Mouse (Mus musculus): ENCODE measurements around the gene Entpd2. TPM values are rescaled to one million over a fixed set of nuclear protein-coding genes. Genes with fewer than 3 reads are reported as not detected.

The Entpd2 gene
- polyA plus RNA-seq, 1 experiment, result not detected

GRCm38 (mm10) chr2:25417426-25417825, 21.8 kb downstream of the Entpd2 start:
- Histone ChIP-seq H3K4me3 (replicated peaks; ENCODE audit: control insufficient read depth, low read depth, low read length) (no peak overlapping the region), H3K27ac (ENCODE audit: control insufficient read depth, insufficient read depth, low read depth, low read length, poor library complexity) (no peak overlapping the region), H3K4me1 (ENCODE audit: control insufficient read depth, insufficient read depth, low read length) (no peaks in the 10 kb centered on the region; the same call in 1 of the 2 replicates)
- TF ChIP-seq POLR2A (IDR thresholded peaks at IDR 0.05; ENCODE audit: borderline replicate concordance, control insufficient read depth, low read depth, low read length) (no peak), CTCF (IDR thresholded peaks at IDR 0.05; ENCODE audit: control insufficient read depth, insufficient read depth, low read length) (no peak)
- WGBS, result 44% methylated on average over 3 of the region's 3 CpGs

DNA sequence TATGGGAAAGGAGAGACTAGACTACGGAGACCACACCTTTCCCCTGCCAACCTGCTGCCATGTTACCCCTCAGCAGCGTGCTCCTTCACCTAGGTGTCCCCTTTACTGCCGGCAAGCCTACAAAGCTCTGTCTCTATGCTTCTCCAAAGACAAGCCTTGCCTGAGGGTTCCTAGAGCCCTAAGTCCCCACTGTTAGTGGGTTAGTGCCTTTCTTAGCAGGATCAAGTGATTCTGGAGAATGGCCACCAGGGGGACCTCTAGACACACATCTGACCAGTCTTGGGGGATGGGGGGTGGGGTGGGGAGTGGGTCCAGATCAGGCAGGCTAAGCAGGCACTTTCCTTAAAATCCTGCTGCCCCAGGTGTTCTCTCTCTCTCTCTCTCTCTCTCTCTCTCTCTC, 26.2 kb downstream of the Entpd2 start:
- peak overlapping the region; percentile 95 for H3K27ac ChIP-seq (ENCODE audit: control insufficient read depth, insufficient read depth, low read depth, low read length, poor library complexity)
- H3K4me3 ChIP-seq (replicated peaks; ENCODE audit: control insufficient read depth, low read depth, low read length), result no peak overlapping the region
- 30% methylated on average over 3 of the region's 3 CpGs for WGBS
- TF ChIP-seq CTCF (IDR thresholded peaks at IDR 0.05; ENCODE audit: control insufficient read depth, insufficient read depth, low read length) (peak; percentile 54), POLR2A (IDR thresholded peaks at IDR 0.05; ENCODE audit: borderline replicate concordance, control insufficient read depth, low read depth, low read length) (no peak)
- no peaks in the 10 kb centered on the region; the same call in 1 of the 2 replicates for H3K4me1 ChIP-seq (ENCODE audit: control insufficient read depth, insufficient read depth, low read length)

DNA sequence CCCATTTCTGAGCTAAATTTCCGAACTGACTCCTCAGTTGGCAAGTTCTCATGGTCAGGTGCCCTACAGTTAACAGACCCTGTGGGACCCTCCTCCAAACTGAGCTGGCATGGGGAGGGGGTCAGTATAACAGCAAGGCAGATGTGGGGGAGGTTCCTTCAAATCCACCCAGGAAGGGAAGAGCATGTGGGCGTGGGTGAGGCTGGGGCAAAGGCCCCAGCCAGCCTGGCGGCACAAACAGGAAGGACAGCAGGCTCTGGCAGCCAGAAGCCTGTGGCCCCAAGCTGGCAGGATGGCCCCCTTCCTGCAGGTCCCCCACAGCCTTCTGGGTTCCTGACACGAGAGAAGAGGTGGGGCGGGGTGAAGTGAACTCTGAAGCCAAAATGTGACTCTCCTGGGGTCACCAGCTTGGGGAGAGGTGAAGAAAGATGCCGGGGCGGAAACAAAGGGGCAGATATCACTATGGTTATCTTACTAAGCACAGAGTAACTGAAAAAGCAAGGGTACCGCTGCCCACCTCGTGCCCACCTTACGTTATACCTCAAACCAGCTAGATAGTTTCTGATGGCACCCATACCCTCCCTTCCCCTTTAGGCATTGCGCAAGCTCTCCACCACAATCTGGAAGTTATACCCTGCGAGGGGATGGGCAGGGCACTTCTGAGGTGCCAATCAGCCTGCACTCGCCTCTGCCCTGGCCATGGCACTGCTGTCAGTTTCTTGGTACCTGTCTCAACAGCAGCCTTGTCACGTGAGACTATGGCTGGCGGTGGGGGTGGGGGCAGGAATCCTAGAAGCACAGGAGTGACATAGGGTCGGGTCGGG, 27.1 kb downstream of the Entpd2 start, which contains the start of gene Fut7:
TSS of gene Fut7 (plus strand) at position 681 of the 824 bp plus-strand sequence.
- H3K4me1 ChIP-seq (ENCODE audit: control insufficient read depth, insufficient read depth, low read length), result no peaks in the 10 kb centered on the region; the same call in 1 of the 2 replicates
- peak within 1 kb of the TSS; percentile 95 for H3K27ac ChIP-seq (ENCODE audit: control insufficient read depth, insufficient read depth, low read depth, low read length, poor library complexity)
- TF ChIP-seq POLR2A (IDR thresholded peaks at IDR 0.05; ENCODE audit: borderline replicate concordance, control insufficient read depth, low read depth, low read length) (peak; percentile 70; the same call in 1 of the 2 replicates), CTCF (IDR thresholded peaks at IDR 0.05; ENCODE audit: control insufficient read depth, insufficient read depth, low read length) (no peak)
- peak within 1 kb of the TSS; percentile 36 for H3K4me3 ChIP-seq (replicated peaks; ENCODE audit: control insufficient read depth, low read depth, low read length)
- WGBS, result 3% methylated on average over 17 of the region's 17 CpGs

GRCm38 (mm10) chr2:25423626-25424025, 28.0 kb downstream of the Entpd2 start:
- WGBS, result 31% methylated on average over 1 of the region's 1 CpGs

DNA sequence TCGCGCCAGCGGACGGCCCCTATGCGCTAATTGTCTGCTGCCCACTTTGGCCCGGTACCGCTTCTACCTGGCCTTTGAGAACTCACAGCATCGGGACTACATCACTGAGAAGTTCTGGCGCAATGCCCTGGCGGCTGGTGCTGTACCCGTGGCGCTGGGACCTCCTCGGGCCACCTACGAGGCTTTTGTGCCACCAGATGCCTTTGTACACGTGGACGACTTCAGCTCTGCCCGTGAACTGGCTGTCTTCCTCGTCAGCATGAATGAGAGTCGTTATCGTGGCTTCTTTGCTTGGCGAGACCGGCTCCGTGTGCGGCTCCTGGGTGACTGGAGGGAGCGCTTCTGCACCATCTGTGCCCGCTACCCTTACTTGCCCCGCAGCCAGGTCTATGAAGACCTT, 29.8 kb downstream of the Entpd2 start:
- 53% methylated on average over 27 of the region's 27 CpGs for WGBS
- Histone ChIP-seq H3K4me1 (ENCODE audit: control insufficient read depth, insufficient read depth, low read length) (no peaks in the 10 kb centered on the region; the same call in 1 of the 2 replicates), H3K4me3 (replicated peaks; ENCODE audit: control insufficient read depth, low read depth, low read length) (no peak overlapping the region), H3K27ac (ENCODE audit: control insufficient read depth, insufficient read depth, low read depth, low read length, poor library complexity) (no peak overlapping the region)
- TF ChIP-seq POLR2A (IDR thresholded peaks at IDR 0.05; ENCODE audit: borderline replicate concordance, control insufficient read depth, low read depth, low read length) (no peak), CTCF (IDR thresholded peaks at IDR 0.05; ENCODE audit: control insufficient read depth, insufficient read depth, low read length) (no peak)

More at GRCm38 (mm10) chr2:25423626-25424025, 28.0 kb downstream of the Entpd2 start:
- TF ChIP-seq POLR2A (IDR thresholded peaks at IDR 0.05; ENCODE audit: borderline replicate concordance, control insufficient read depth, low read depth, low read length) (no peak), CTCF (IDR thresholded peaks at IDR 0.05; ENCODE audit: control insufficient read depth, insufficient read depth, low read length) (no peak)
- peak overlapping the region; percentile 95 for H3K27ac ChIP-seq (ENCODE audit: control insufficient read depth, insufficient read depth, low read depth, low read length, poor library complexity)
- peak overlapping the region; percentile 17 for H3K4me3 ChIP-seq (replicated peaks; ENCODE audit: control insufficient read depth, low read depth, low read length)
- no peaks in the 10 kb centered on the region; the same call in 1 of the 2 replicates for H3K4me1 ChIP-seq (ENCODE audit: control insufficient read depth, insufficient read depth, low read length)

- TF ChIP-seq CTCF (IDR thresholded peaks at IDR 0.05; ENCODE audit: control insufficient read depth, insufficient read depth, low read length) (peak; percentile 91), POLR2A (IDR thresholded peaks at IDR 0.05; ENCODE audit: borderline replicate concordance, control insufficient read depth, low read depth, low read length) (no peak)
- WGBS, result 4% methylated on average over 5 of the region's 5 CpGs
- Histone ChIP-seq H3K27ac (ENCODE audit: control insufficient read depth, insufficient read depth, low read depth, low read length, poor library complexity) (peak overlapping the region; percentile 57), H3K4me1 (ENCODE audit: control insufficient read depth, insufficient read depth, low read length) (no peaks in the 10 kb centered on the region; the same call in 1 of the 2 replicates), H3K4me3 (replicated peaks; ENCODE audit: control insufficient read depth, low read depth, low read length) (no peak overlapping the region)
These were observed 31.1 kb downstream of the Entpd2 start for GRCm38 (mm10) chr2:25426721-25427191.

DNA sequence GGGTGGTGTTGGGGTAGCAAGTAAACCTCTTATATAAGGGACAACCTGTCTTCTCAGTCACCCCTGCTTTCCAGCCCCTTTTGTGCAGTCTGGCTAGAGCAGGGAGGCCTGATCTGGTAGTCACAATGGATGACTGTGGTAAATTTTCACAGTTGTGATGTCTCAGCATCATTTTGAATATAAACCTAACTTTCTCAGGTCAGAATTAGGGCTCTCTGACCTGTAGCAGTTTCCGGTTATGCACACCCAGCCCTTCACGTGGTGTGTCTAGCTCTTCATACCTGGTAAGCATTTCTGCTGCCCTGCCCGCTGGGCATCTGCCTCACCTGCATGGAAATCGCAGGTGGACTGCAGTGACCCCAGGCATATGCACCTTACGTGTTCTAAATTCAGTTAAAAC, 31.6 kb downstream of the Entpd2 start:
- no peak for TF ChIP-seq POLR2A (IDR thresholded peaks at IDR 0.05; ENCODE audit: borderline replicate concordance, control insufficient read depth, low read depth, low read length)
- TF ChIP-seq CTCF (IDR thresholded peaks at IDR 0.05; ENCODE audit: control insufficient read depth, insufficient read depth, low read length), result no peak
- 65% methylated on average over 5 of the region's 5 CpGs for WGBS
- Histone ChIP-seq H3K4me1 (ENCODE audit: control insufficient read depth, insufficient read depth, low read length) (no peaks in the 10 kb centered on the region; the same call in 1 of the 2 replicates), H3K4me3 (replicated peaks; ENCODE audit: control insufficient read depth, low read depth, low read length) (no peak overlapping the region), H3K27ac (ENCODE audit: control insufficient read depth, insufficient read depth, low read depth, low read length, poor library complexity) (no peak overlapping the region)

All from bone marrow, adult 2 months (tissue).